Mouse (Mus musculus) kidney, adult 18-20 months (tissue): ENCODE results near the gene Aig1.
"Not testable (repeated sequence)": the region's sequence is repeated elsewhere in the genome, so short reads cannot be mapped to it uniquely, and the experiment has no call there.

Experiments used
- DNase-seq: peaks from one replicate; pipeline ENCODE4 v3.0.0; 2021

Aig1 gene

GRCm38 (mm10) chr10:13868371-13869321, at the start of gene Aig1:
Aig1 (minus strand) TSS chr10:13868980.
- peak; percentile 83 for DNase-seq

GRCm38 (mm10) chr10:13916645-13917342, 48.0 kb upstream of the Aig1 start:
- peak; percentile 6 for DNase-seq

GRCm38 (mm10) chr10:13915211-13915610, 46.4 kb upstream of the Aig1 start:
- DNase-seq, result no peak

GRCm38 (mm10) chr10:13913689-13914088, 44.9 kb upstream of the Aig1 start:
- DNase-seq, result peak; percentile 30

- DNase-seq, result no peak
Measured at GRCm38 (mm10) chr10:13906261-13906741, 37.5 kb upstream of the Aig1 start.

GRCm38 (mm10) chr10:13905618-13906017, 36.8 kb upstream of the Aig1 start:
- DNase-seq, result no peak

- DNase-seq, result not testable (repeated sequence)
Measured at GRCm38 (mm10) chr10:13892762-13893161, 24.0 kb upstream of the Aig1 start.

- no peak for DNase-seq
Measured at GRCm38 (mm10) chr10:13882975-13883875, 14.4 kb upstream of the Aig1 start.

- DNase-seq, result no peak
Measured at GRCm38 (mm10) chr10:13882490-13882889, 13.7 kb upstream of the Aig1 start.

- no peak for DNase-seq
Measured at GRCm38 (mm10) chr10:13878696-13879095, 9.9 kb upstream of the Aig1 start.

GRCm38 (mm10) chr10:13875038-13875420, 6.2 kb upstream of the Aig1 start:
- DNase-seq, result no peak

- no peak for DNase-seq
Measured at GRCm38 (mm10) chr10:13874301-13875037, 5.7 kb upstream of the Aig1 start.

- no peak for DNase-seq
Measured at GRCm38 (mm10) chr10:13870531-13870930, 1.8 kb upstream of the Aig1 start.

- no peak for DNase-seq
Measured at GRCm38 (mm10) chr10:13869322-13870035, 699 bp upstream of the Aig1 start.

- DNase-seq, result peak; percentile 56
Measured at GRCm38 (mm10) chr10:13866391-13866790, 2.4 kb downstream of the Aig1 start.

- DNase-seq, result peak; percentile 18
Measured at GRCm38 (mm10) chr10:13861115-13861909, 7.5 kb downstream of the Aig1 start.

GRCm38 (mm10) chr10:13856438-13856837, 12.3 kb downstream of the Aig1 start:
- no peak for DNase-seq

- DNase-seq, result no peak
Measured at GRCm38 (mm10) chr10:13855969-13856368, 12.8 kb downstream of the Aig1 start.

- DNase-seq, result no peak
Measured at GRCm38 (mm10) chr10:13855111-13855510, 13.7 kb downstream of the Aig1 start.

GRCm38 (mm10) chr10:13850071-13850470, 18.7 kb downstream of the Aig1 start:
- no peak for DNase-seq
